Mouse (Mus musculus) liver, embryonic 11.5 days (tissue): ENCODE data around the gene Nedd9. TPM values are rescaled to one million over a fixed set of nuclear protein-coding genes. Genes with fewer than 3 reads are reported as not detected.

Experiments used
- ATAC-seq: fragments of 200-750 bp; cut with Nextera tagmentation; replicated peaks from 2 replicates; pipeline ENCODE4 v1.8.0; 2017; ENCODE audit warnings: moderate number of reproducible peaks, mild to moderate bottlenecking, moderate TSS enrichment, moderate library complexity; ENCODE audit not compliant: low FRiP score
- DNase-seq: peaks from one replicate; pipeline ENCODE4 v3.0.0-alpha.2; 2017; ENCODE audit warnings: low spot score
- H3K27ac ChIP-seq: fragments of 300-500 bp; sonication (generic); 2 replicates; pipeline ENCODE4 v1.5.1; 2014; ENCODE audit warnings: mild to moderate bottlenecking, low read depth, low read length, control low read depth
- H3K27me3 ChIP-seq: fragments of 300-500 bp; sonication (generic); replicated peaks from 2 replicates; pipeline ENCODE4 v1.6.1; 2014; ENCODE audit warnings: low read length, mixed read lengths; ENCODE audit not compliant: control insufficient read depth, insufficient read depth
- H3K36me3 ChIP-seq: fragments of 300-500 bp; sonication (generic); 2 replicates; pipeline ENCODE4 v1.6.1; 2014; ENCODE audit warnings: mild to moderate bottlenecking, low read length, moderate library complexity, mixed read lengths; ENCODE audit not compliant: control insufficient read depth, insufficient read depth
- H3K4me1 ChIP-seq: fragments of 300-500 bp; sonication (generic); replicated peaks from 2 replicates; pipeline ENCODE4 v1.6.1; 2014; ENCODE audit warnings: low read length, mixed read lengths; ENCODE audit not compliant: control insufficient read depth, insufficient read depth
- H3K4me2 ChIP-seq: fragments of 300-500 bp; sonication (generic); 2 replicates; pipeline ENCODE4 v1.6.1; 2014; ENCODE audit warnings: mild to moderate bottlenecking, control low read depth, moderate library complexity
- H3K4me3 ChIP-seq: fragments of 300-500 bp; sonication (generic); 2 replicates; pipeline ENCODE4 v1.5.1; 2014; ENCODE audit warnings: low read depth, low read length, control low read depth
- H3K9ac ChIP-seq: fragments of 300-500 bp; sonication (generic); 2 replicates; pipeline ENCODE4 v1.6.1; 2014; ENCODE audit warnings: low read depth, low read length, control low read depth
- H3K9me3 ChIP-seq: fragments of 300-500 bp; sonication (generic); 2 replicates; pipeline ENCODE4 v1.6.1; 2016; ENCODE audit warnings: low read length, inconsistent platforms, mixed read lengths; ENCODE audit not compliant: control insufficient read depth
- WGBS: fragments of 180-500 bp; shearing (Covaris S2); extraction: QIAGEN DNeasy Blood & Tissue Kit; methylation state at CpG from one replicate; pipeline ENCODE4 v1.1.7; 2014; 5-methylcytosine and 5-hydroxymethylcytosine counted together
- polyA plus RNA-seq: library from polyadenylated mRNA; unstranded; fragments of >200 nt; fragmentation: Nextera tagmentation; extraction: Ambion mirVana; gene quantifications from 2 replicates; pipeline ENCODE4 v1.2.1, GENCODE M21; 2014

Nedd9 gene
- polyA plus RNA-seq, 1 experiment from 2014 or later, result 6.1 TPM

DNA sequence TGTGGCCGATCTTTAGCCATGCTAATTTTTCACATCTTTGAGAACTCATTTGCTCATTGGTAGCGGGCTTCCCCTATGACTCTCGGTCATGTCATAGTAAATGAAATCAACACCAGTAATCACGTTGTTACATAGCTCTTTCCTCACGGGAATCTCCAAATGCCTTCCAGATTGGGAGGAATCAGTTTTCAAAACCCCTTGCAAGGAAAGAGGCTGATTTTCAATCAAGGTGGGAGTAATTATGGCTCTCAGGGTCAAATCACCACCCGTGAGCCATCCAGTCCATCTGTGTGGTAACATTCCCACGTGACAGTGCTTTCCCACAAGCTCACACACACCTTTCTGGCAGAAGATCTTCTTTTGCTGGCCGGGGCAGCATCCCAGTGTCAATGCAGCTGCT, 27.8 kb upstream of the Nedd9 start:
- H3K9me3 ChIP-seq, result no peaks in the 10 kb centered on the region
- H3K4me1 ChIP-seq, result no peaks in the 10 kb centered on the region
- no peak overlapping the region for H3K4me2 ChIP-seq
- ATAC-seq (no peak), DNase-seq (no peak)
- H3K27ac ChIP-seq, result no peak overlapping the region
- H3K4me3 ChIP-seq, result no peak overlapping the region
- H3K27me3 ChIP-seq, result no peaks in the 10 kb centered on the region
- 76% methylated on average over 8 of the region's 8 CpGs for WGBS
- H3K36me3 ChIP-seq, result no peaks in the 10 kb centered on the region
- no peak overlapping the region for H3K9ac ChIP-seq

DNA sequence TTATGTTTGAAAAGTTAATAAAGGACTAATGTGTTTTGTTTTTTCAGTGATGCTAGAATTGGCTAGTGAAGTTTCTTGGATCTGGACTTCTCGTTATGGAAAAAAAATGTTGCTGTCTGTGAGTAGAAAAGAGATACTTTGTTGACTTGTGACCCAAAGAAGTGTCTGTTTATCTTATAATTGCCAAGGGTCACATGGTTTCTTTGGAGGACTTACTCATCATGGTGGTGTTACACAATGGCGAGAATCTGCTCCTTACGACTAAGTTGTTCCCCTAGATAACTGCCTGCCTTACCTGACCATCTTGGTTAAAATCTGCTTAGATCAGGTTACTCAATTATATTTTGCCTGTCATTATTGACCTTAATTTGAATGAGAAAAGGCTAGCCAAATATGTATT, 26.3 kb upstream of the Nedd9 start:
- Histone ChIP-seq H3K4me3 (no peak overlapping the region), H3K4me2 (no peak overlapping the region), H3K9ac (no peak overlapping the region), H3K36me3 (no peaks in the 10 kb centered on the region), H3K27me3 (no peaks in the 10 kb centered on the region), H3K27ac (no peak overlapping the region), H3K4me1 (no peaks in the 10 kb centered on the region), H3K9me3 (no peaks in the 10 kb centered on the region)
- no peak for ATAC-seq
- no peak for DNase-seq
- 82% methylated on average over 3 of the region's 3 CpGs for WGBS

DNA sequence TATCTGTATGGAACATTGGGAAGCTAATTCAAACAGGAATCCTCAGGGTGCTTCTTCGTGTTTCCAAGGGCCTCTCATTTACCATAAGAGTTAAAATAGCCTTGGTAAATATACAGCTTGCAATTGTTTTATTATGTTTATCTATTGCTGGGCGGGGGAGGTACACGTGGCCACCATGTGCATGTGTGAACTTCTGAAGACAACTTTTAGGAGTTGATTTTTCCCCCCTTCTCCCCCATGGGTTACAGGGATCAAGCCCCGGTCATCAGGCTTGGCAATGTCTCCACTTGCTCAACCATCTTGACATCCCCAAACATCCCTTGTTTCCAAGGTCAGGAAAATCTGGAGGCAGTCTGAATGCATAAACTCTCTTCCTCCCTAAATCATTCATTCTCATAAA, 25.1 kb upstream of the Nedd9 start:
- no peak overlapping the region for H3K9ac ChIP-seq
- 77% methylated on average over 4 of the region's 4 CpGs for WGBS
- no peak for DNase-seq
- H3K4me1 ChIP-seq, result no peaks in the 10 kb centered on the region
- H3K27me3 ChIP-seq, result no peaks in the 10 kb centered on the region
- H3K9me3 ChIP-seq, result no peaks in the 10 kb centered on the region
- no peak overlapping the region for H3K4me2 ChIP-seq
- no peak for ATAC-seq
- no peak overlapping the region for H3K27ac ChIP-seq
- H3K36me3 ChIP-seq, result no peaks in the 10 kb centered on the region
- H3K4me3 ChIP-seq, result no peak overlapping the region

DNA sequence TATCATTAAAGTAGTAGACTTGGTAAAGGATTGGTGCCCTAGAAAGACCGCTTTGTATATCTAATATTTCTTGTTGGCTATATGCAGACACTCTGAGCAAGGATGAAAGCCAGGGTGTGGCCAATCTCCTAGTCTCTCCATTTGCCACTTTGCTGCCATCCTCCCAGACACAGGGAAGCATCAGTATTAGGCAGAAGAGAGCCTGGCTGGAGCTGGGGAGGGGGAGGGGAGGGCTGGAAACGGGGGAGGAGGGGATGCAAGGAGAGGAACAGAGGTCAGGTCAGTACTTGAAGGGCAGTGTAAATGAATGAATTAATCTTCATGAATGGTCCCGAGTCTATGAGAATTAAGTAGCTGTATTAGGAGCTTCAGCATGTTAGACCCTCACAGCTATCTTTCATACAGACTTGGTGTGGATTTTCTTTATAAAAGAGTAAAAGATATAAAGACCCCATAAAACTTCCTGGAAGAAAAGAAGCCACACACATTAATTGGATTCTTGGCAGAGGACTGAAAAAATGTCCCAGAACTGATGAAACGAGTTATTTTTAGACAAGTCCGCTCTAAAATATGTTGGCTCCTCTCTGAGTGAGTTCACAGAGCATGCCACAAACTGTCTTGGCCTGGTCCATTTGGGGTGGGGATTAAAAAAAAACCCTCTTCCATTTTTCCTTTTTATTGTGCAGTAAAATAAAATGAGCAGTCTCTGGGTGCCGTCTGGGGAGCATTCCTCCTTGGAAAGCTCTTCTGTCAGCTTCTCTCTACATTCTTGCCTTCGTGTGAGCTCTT, 23.7 kb upstream of the Nedd9 start:
- no peak overlapping the region for H3K9ac ChIP-seq
- no peak for DNase-seq
- no peak for ATAC-seq
- no peak overlapping the region for H3K4me2 ChIP-seq
- WGBS, result 56% methylated on average over 7 of the region's 7 CpGs
- no peak overlapping the region for H3K4me3 ChIP-seq
- no peaks in the 10 kb centered on the region for H3K4me1 ChIP-seq
- no peaks in the 10 kb centered on the region for H3K27me3 ChIP-seq
- no peaks in the 10 kb centered on the region for H3K9me3 ChIP-seq
- no peaks in the 10 kb centered on the region for H3K36me3 ChIP-seq
- H3K27ac ChIP-seq, result no peak overlapping the region

DNA sequence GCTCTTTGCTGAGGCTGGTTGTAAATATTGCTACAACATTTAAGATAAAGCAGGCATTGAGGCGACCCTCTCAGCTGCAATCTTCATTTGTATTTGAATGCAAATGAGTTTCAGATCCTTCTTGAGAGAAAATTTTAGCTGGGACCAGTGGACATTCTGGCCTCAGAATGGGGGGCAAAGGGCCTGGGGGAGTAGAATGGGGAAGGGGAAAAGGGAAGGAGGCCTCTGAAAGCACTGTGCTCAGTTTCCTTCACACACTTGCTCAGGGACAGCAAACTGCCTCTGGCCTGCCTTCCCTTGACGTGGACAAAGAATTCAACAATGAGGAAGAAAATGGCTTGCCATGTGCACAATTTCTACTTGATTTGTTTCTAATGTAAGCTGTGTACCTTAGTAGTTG, 18.4 kb upstream of the Nedd9 start:
- WGBS, result 67% methylated on average over 2 of the region's 2 CpGs
- Histone ChIP-seq H3K4me2 (no peak overlapping the region), H3K9ac (no peak overlapping the region), H3K27me3 (no peaks in the 10 kb centered on the region), H3K27ac (no peak overlapping the region), H3K36me3 (no peaks in the 10 kb centered on the region), H3K4me1 (no peaks in the 10 kb centered on the region), H3K4me3 (no peak overlapping the region), H3K9me3 (no peaks in the 10 kb centered on the region)
- ATAC-seq (no peak), DNase-seq (no peak)

DNA sequence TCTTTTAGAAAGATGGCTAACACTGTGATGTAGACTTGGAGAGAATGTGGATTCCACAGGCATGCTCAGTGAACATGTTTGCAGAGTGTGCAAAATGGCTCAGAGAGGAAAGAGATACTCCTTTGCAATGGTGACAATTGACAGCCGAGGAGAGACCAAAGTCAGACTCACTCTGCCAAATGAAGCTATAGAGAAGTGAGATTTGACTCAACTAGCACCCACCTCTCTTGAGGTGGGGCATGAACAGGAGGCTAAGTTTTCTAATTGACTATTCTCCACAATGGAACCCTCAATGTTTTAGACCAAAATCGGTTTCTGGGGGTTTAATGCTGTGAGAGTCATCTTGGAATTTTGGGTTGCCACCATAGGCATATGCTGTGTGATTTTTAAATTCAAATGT, 17.8 kb upstream of the Nedd9 start:
- WGBS, result 80% methylated on average over 2 of the region's 2 CpGs
- H3K36me3 ChIP-seq, result no peaks in the 10 kb centered on the region
- H3K4me2 ChIP-seq, result no peak overlapping the region
- no peak for DNase-seq
- no peak overlapping the region for H3K27ac ChIP-seq
- H3K9me3 ChIP-seq, result no peaks in the 10 kb centered on the region
- no peak overlapping the region for H3K9ac ChIP-seq
- no peak for ATAC-seq
- no peak overlapping the region for H3K4me3 ChIP-seq
- H3K4me1 ChIP-seq, result no peaks in the 10 kb centered on the region
- H3K27me3 ChIP-seq, result no peaks in the 10 kb centered on the region

DNA sequence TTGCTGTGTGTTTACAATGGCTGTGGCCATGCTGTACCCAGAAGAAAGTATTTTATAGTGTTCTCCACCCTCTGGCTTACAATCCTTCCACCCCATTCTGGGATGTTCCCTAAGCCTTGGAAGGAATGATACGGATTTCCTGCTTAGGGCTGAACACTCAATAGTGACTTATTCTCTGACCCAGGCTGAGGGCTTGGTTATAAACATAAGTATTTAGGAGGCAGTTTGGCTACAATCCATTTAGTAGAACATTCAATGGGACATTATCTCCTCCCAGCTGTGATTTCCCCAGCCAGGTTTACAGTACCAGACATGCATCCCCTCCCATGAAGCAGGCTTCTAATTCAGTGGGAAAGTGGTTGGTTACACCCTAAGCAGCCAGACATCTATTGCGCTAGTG, 17.3 kb upstream of the Nedd9 start:
- H3K27me3 ChIP-seq, result no peaks in the 10 kb centered on the region
- ATAC-seq, result no peak
- no peak for DNase-seq
- no peak overlapping the region for H3K27ac ChIP-seq
- no peaks in the 10 kb centered on the region for H3K9me3 ChIP-seq
- H3K9ac ChIP-seq, result no peak overlapping the region
- 79% methylated on average over 2 of the region's 2 CpGs for WGBS
- H3K4me2 ChIP-seq, result no peak overlapping the region
- H3K36me3 ChIP-seq, result no peaks in the 10 kb centered on the region
- no peak overlapping the region for H3K4me3 ChIP-seq
- no peaks in the 10 kb centered on the region for H3K4me1 ChIP-seq

DNA sequence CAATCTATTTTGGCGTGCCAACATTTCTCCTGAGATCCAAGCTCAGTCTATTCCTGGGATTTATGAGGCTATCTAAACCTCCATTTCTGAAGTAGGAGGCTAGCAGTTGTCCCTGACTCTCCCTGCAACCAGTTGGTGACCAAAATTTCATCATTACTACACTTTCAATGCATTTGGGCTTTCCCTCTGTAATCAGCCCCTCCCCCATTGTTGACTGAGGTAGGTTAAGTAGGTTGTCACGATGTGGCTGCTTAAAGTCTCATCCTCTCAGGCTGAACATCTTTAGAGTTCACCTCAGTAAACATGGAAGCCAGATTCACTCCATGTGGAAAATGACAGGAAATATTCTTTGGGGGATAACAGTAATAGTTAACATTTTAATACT, 15.7 kb upstream of the Nedd9 start:
- 64% methylated on average over 2 of the region's 2 CpGs for WGBS
- Histone ChIP-seq H3K27me3 (no peaks in the 10 kb centered on the region), H3K4me3 (no peak overlapping the region), H3K4me2 (no peak overlapping the region), H3K36me3 (no peaks in the 10 kb centered on the region), H3K4me1 (no peaks in the 10 kb centered on the region), H3K9ac (no peak overlapping the region), H3K27ac (no peak overlapping the region), H3K9me3 (no peaks in the 10 kb centered on the region)
- DNase-seq, result no peak
- ATAC-seq, result no peak

DNA sequence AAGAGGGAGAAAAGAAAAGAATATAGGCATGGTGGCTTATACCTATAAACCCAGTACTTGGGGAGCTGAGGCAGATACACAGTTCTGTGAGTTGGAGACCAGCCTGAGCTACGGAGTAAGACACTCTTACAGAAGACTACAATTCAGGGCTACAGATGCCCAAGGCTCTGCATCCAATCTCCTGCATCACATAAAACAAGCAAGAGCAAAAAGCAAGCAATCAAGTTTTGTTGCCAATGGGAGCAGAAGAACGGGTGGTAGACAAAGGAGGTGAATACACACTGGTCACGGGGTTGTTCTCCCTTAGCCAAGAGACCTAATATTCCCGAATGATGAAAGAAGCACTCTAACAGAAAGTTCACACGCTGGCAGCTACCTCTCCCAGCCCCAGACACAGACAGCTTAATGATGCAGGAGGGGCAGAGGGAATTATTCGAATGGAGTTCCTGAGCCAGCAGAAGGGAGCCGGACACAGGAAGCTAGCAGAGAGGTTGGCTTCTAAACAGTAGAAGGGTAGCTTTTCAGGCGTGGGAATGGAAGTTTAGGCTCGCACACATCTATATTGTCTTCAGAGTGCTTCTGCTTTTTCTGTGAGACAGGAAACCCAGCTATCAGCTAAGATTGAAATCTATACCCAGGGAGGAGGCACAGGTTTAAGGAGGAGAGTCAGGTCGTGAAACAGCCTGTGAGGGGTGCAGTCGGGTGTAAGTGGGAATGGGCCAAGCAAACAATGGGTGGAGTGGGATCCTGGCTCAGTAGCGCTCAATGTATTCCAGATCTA, 15.2 kb upstream of the Nedd9 start:
- no peaks in the 10 kb centered on the region for H3K4me1 ChIP-seq
- H3K9ac ChIP-seq, result no peak overlapping the region
- H3K9me3 ChIP-seq, result no peaks in the 10 kb centered on the region
- H3K27ac ChIP-seq, result no peak overlapping the region
- H3K4me3 ChIP-seq, result no peak overlapping the region
- DNase-seq (no peak), ATAC-seq (no peak)
- H3K27me3 ChIP-seq, result no peaks in the 10 kb centered on the region
- H3K4me2 ChIP-seq, result no peak overlapping the region
- H3K36me3 ChIP-seq, result no peaks in the 10 kb centered on the region
- 44% methylated on average over 12 of the region's 12 CpGs for WGBS
